Mouse (Mus musculus) heart, adult 2 months (tissue): ENCODE results near the gene Hes5. TPM values are rescaled to one million over a fixed set of nuclear protein-coding genes. Genes with fewer than 3 reads are reported as not detected.

Experiments
- DNase-seq, 2 experiments: peaks; one replicate each; pipeline ENCODE4 v3.0.0; 2021
- H3K27ac ChIP-seq: fragments of 200-600 bp; 2 replicates; pipeline ENCODE4 v1.8.1; 2022
- H3K27me3 ChIP-seq: fragments of 200-500 bp; 2 replicates; pipeline ENCODE4 v1.6.1; 2012; ENCODE audit warnings: mild to moderate bottlenecking, low read length, inconsistent platforms, mixed read lengths; ENCODE audit not compliant: control insufficient read depth, insufficient read depth
- H3K36me3 ChIP-seq: fragments of 200-500 bp; 2 replicates; pipeline ENCODE4 v1.6.1; 2012; ENCODE audit warnings: low read length, inconsistent platforms; ENCODE audit not compliant: control insufficient read depth, insufficient read depth
- H3K4me1 ChIP-seq: fragments of 200-500 bp; 2 replicates; pipeline ENCODE4 v1.6.1; 2011; ENCODE audit warnings: low read length; ENCODE audit not compliant: control insufficient read depth, insufficient read depth
- H3K4me3 ChIP-seq: fragments of 200-600 bp; 2 replicates; pipeline ENCODE4 v1.8.1; 2022
- H3K79me2 ChIP-seq: fragments of 200-500 bp; replicated peaks from 2 replicates; pipeline ENCODE4 v1.6.1; 2012; ENCODE audit warnings: mild to moderate bottlenecking, inconsistent platforms, low read length, moderate library complexity, mixed read lengths; ENCODE audit not compliant: control insufficient read depth, insufficient read depth
- H3K9ac ChIP-seq: fragments of 200-500 bp; 2 replicates; pipeline ENCODE4 v1.6.1; 2012; ENCODE audit warnings: low read depth, mild to moderate bottlenecking, control low read depth, inconsistent platforms, low read length, mixed read lengths
- CTCF ChIP-seq: fragments of 200-600 bp; IDR thresholded peaks from 2 replicates; pipeline ENCODE4 v1.8.1; 2022; ENCODE audit warnings: antibody characterized with exemption, mild to moderate bottlenecking, moderate library complexity
- EP300 ChIP-seq: fragments of 200-500 bp; IDR thresholded peaks from 2 replicates; pipeline ENCODE4 v1.6.1; 2011; ENCODE audit warnings: low read depth, low read length, control low read depth; ENCODE audit not compliant: insufficient read depth
- POLR2A ChIP-seq: fragments of 200-500 bp; IDR thresholded peaks from 2 replicates; pipeline ENCODE4 v1.6.1; 2011; ENCODE audit warnings: mild to moderate bottlenecking, low read depth, low read length, control low read depth; ENCODE audit not compliant: insufficient read depth
- WGBS: fragments of 180-500 bp; shearing (Covaris S2); methylation state at CpG from one replicate; pipeline ENCODE4 v1.1.7; 2018; 5-methylcytosine and 5-hydroxymethylcytosine counted together
- intact Hi-C: fragments of 180-260 bp; cut with DNase I; formaldehyde crosslinking; loops from one replicate; pipeline ENCODE4 v1.15.1; 2025
- polyA plus RNA-seq: library from polyadenylated mRNA; depleted of rRNA; stranded (reverse); fragments of >200 nt; gene quantifications from 2 replicates; pipeline ENCODE4 v1.2.3, GENCODE M21; 2012
- total RNA-seq, 2 experiments: library from RNA; stranded (reverse); gene quantifications; 2 replicates each; pipeline ENCODE4 v1.2.3; 2021

The Hes5 gene
- total and polyA plus RNA-seq, 3 experiments = 0.10 TPM; not detected in 2

DNA sequence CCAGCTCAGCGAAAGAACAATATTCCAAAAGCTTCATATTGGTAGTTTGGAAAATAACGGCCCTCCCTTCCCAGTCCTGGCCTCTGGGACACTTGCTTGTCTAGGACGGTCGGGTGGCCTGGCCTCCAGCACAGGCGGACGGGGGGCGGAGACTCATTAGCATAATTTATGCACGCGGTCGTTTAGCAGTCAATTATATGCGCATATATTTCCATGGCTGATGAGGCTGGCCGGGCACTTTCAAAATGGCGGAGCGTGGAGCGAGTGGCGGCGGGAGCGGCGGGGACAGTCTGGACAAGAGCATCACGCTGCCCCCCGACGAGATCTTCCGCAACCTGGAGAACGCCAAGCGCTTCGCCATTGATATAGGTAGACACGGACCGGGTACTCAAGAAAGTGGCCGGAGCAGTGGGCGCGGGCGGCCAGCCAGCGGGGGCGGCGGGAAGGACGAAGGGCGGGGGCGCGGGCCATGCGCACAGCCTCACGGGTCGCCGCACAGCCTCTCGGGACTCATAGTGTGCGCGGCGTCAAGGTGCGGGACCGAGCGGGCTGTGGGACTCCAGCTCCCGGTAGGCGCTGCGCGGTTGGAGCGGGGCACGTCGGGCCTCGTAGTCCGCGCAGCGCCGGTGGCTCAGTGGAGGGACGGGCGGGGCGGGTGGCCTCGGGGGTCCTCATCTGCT, 3.3 kb downstream of the Hes5 start, which contains the start of gene Pank4:
Gene Pank4, plus strand, starts transcription at position 223 of the 680 bp plus-strand sequence.
- Histone ChIP-seq H3K4me1 (peaks cover 17% of the 10 kb centered on the region), H3K27ac (peak within 1 kb of the TSS; percentile 97), H3K27me3 (peaks cover 6% of the 10 kb centered on the region), H3K36me3 (no peaks in the 10 kb centered on the region), H3K4me3 (peak within 1 kb of the TSS; percentile 84), H3K9ac (peak within 1 kb of the TSS; percentile 92), H3K79me2 (no peaks in the 10 kb centered on the region; the same call in 1 of the 2 replicates)
- intact Hi-C loops = loop anchor here (1.0 to 2.0 kb wide), 2 partner anchors 19 to 102 kb away; no protein-coding TSS in a partner anchor
- DNase-seq = peak; percentile 90 to 93
- WGBS = under 1% methylated on average over 62 of the region's 66 CpGs
- TF ChIP-seq CTCF (no peak), POLR2A (peak; percentile 95), EP300 (peak; percentile 63; the same call in 1 of the 2 replicates)

DNA sequence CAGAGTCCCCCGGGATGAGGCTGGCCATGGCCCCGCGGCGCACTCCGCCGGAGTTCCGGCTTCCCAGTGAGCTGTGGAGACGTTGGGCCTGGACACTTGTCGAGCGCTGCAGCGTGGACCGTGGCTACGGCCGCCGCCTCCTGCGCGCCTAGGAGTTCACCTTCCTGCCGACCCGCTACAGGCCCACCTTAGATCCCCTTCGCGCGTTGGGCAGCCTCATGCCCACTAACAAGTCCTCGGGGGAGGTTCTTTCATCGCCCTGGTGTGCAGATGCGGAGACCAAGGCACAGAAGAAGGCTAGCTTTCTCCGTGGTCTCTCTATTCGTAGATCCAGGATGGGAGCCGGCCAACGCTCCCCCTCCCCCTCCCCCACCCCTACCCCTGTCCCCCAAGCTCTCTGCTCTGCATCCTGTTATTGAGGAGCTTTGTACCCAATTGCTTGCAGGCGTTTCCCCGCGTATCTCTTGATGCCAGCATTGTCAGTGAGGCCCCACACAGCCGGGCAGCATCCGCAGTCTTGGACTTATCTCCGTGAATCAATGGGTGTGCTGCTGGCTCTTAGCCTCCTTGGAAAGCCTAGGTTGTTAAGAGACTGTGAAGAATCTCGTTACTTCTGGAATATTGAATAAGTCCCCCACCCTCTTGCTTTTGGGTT, 4.0 kb downstream of the Hes5 start:
- intact Hi-C loops = loop anchor here (1.0 to 2.0 kb wide), 2 partner anchors 20 to 102 kb away; no protein-coding TSS in a partner anchor
- Histone ChIP-seq H3K27me3 (peaks cover 6% of the 10 kb centered on the region), H3K9ac (peak overlapping the region; percentile 92), H3K27ac (peak overlapping the region; percentile 97), H3K4me3 (peak overlapping the region; percentile 84), H3K79me2 (no peaks in the 10 kb centered on the region; the same call in 1 of the 2 replicates), H3K4me1 (peaks cover 17% of the 10 kb centered on the region), H3K36me3 (no peaks in the 10 kb centered on the region)
- TF ChIP-seq CTCF (no peak), EP300 (no peak), POLR2A (no peak)
- no peak for DNase-seq
- under 1% methylated on average over 36 of the region's 36 CpGs for WGBS

DNA sequence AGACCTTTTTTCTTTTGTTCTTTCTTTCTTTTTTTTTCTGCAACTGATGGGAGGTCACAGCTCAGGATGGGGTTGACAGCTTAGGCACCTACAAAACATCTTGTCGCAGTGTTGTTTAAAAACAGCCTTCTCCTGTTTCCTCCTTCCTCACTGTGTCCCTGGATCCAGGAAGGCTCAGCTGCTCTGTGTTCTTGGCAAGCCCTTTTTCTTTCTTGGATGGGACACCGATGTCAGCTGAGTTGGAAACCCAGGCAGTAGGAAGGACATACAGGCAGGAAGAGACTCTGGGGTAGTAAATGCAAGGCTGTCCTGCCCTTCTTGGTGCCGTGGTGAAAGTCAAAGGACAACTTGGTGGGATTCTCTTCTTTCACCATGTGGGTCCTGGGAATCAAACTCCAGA, 5.1 kb downstream of the Hes5 start:
- peaks cover 2% of the 10 kb centered on the region; the same call in 1 of the 2 replicates for H3K27me3 ChIP-seq
- no peaks in the 10 kb centered on the region for H3K36me3 ChIP-seq
- intact Hi-C loops = loop anchor here (2.0 kb wide), 1 partner anchor 21 kb away; no protein-coding TSS in a partner anchor
- peak; percentile 47 to 69 for DNase-seq
- no peak overlapping the region for H3K9ac ChIP-seq
- TF ChIP-seq POLR2A (peak; percentile 59), CTCF (no peak), EP300 (no peak)
- peaks cover 17% of the 10 kb centered on the region for H3K4me1 ChIP-seq
- no peak overlapping the region; the same call in 1 of the 2 replicates for H3K4me3 ChIP-seq
- 12% methylated on average over 3 of the region's 3 CpGs for WGBS
- H3K79me2 ChIP-seq = no peaks in the 10 kb centered on the region; the same call in 1 of the 2 replicates
- H3K27ac ChIP-seq = peak overlapping the region; percentile 97

DNA sequence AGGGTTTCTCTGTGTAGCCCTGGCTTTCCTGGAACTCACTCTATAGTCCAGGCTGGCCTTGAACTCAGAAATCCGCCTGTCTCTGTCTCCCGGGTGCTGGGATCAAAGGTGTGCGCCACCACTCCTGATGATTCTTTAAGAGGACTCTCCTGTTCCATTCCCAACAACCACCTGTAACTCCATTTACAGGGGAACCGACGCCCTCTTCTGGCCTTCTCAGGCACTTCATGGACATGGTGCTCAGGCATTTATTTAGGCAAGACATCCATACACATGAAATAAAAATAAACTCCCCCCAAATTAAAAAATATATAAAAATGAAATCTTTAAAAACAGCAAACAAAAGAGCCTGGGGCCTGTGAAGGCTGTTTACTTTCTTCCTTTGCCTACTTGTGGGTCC, 6.5 kb downstream of the Hes5 start:
- H3K27me3 ChIP-seq = no peaks in the 10 kb centered on the region
- no peak for TF ChIP-seq POLR2A
- no peak for TF ChIP-seq EP300
- peak; percentile 68 for TF ChIP-seq CTCF
- peaks cover 17% of the 10 kb centered on the region for H3K4me1 ChIP-seq
- no peaks in the 10 kb centered on the region for H3K36me3 ChIP-seq
- H3K9ac ChIP-seq = no peak overlapping the region
- intact Hi-C loops = no loop called here
- no peak overlapping the region for H3K4me3 ChIP-seq
- DNase-seq = peak; percentile 38 to 47
- no peaks in the 10 kb centered on the region; the same call in 1 of the 2 replicates for H3K79me2 ChIP-seq
- H3K27ac ChIP-seq = no peak overlapping the region
- 68% methylated on average over 5 of the region's 5 CpGs for WGBS

DNA sequence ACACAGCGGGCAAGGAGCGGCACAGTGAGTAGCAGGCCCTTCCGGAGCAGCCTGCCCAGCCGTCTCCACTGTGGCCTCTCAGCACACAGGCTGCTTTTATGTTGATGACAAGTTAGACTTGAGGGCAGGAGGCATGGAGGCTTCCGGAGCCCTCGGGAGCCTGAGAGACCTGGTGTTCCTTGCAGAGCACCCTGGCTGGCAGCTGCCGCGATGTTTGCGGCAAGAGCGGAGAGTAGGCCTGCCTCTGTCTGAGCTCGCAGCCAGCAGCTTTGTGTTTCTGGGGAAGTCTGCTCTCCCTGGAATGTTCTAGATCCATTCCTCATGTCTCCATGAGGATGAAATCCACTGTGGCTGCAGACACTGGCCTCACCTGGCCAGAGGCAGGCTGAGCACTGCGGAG, 11.8 kb downstream of the Hes5 start:
- Histone ChIP-seq H3K27ac (no peak overlapping the region), H3K4me3 (no peak overlapping the region), H3K36me3 (no peaks in the 10 kb centered on the region), H3K4me1 (peaks cover 13% of the 10 kb centered on the region), H3K27me3 (no peaks in the 10 kb centered on the region), H3K9ac (no peak overlapping the region), H3K79me2 (peaks cover 1% of the 10 kb centered on the region; the same call in 1 of the 2 replicates)
- no peak for TF ChIP-seq EP300
- TF ChIP-seq CTCF = no peak
- no peak for TF ChIP-seq POLR2A
- intact Hi-C loops = no loop called here
- WGBS = 91% methylated on average over 12 of the region's 12 CpGs
- DNase-seq = no peak
